Mouse (Mus musculus) stomach, adult 2 months (tissue): Measurements from ENCODE around the gene 2900092C05Rik. TPM values are rescaled to one million over a fixed set of nuclear protein-coding genes. Genes with fewer than 3 reads are reported as not detected.

ENCODE experiments used
- polyA plus RNA-seq: library from polyadenylated mRNA; depleted of rRNA; stranded (reverse); fragments of >200 nt; gene quantifications from 2 replicates; pipeline ENCODE4 v1.2.3, GENCODE M21; 2012; rRNA removed

The 2900092C05Rik gene
- not detected in 2 replicates for polyA plus RNA-seq

DNA sequence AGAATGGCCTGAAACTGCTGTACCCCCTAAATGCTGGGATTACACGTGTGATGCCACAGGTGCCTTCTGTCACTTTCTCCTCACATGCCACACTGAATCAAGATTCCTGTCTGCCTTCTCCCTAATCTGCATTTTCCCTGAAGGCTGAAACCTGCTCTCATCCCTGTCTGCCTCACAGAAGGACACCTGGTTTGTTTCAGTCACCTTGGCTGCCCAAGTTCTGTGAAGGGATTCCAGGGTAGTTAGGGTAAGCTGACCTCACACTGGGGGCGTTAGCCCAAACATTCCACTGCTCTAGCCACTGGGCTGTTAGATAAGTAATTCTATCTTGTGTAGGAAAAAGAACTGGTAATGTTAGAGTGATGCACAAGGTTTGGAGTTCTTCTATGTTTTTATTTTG lies at the start of gene 2900092C05Rik:
2900092C05Rik (plus strand) TSS at position 301 of the 400 bp plus-strand sequence.

DNA sequence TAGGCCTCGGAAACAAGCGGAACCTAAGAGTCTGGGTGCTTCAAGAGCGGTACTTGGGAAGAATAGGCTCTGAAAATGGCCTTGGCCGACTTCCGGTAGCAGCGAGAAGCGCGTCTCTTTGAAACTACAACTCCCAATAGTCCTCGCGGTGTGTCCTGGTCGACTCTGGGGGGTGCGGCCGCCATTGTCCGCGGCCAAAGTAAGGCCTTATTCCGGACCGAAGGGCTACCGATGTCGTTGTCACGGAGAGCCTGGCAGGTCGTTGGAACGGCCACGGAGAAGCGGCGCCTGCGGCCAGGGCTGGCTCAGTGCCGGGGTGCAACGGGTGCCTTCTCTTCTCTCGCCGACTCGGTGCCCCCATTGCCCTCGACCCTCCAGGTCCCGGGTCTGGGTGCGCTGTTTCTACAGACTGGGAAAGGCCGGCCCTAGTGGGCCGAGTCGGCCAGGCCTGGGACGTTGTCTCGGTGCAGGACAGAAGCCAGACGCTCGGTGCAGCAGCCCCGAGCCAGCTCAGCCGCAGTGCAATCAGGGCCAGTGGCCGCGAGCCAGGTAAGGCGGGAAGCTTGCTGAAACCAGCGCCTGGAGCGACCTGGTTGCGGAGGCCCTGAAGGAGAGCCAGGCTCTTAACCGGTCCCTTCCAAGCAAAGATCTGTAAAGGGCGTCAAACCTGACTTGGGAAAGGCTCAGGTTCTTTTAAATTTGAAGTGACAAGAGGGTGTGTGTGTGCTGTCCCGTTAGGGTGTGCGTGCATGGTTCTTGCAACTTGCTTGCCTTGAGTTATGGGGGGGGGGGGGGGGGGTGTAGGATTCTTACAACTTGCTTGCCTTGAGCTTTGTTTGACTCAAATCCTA lies 33.9 kb upstream of the 2900092C05Rik start, which contains the start of gene Zfp606:
Zfp606 (plus strand) TSS at position 136 of the 851 bp plus-strand sequence.

Other genes starting within 250 kb of the 2900092C05Rik start
- gene Vmn1r81, start 244.2 kb upstream of the 2900092C05Rik start, polyA plus RNA-seq: not detected in 2 replicates
- not detected in 2 replicates for gene Vmn1r82, start 212.1 kb upstream of the 2900092C05Rik start, polyA plus RNA-seq
- gene Vmn1r83, start 183.0 kb upstream of the 2900092C05Rik start, polyA plus RNA-seq: not detected in 2 replicates
- not detected in 2 replicates for gene Vmn1r84, start 143.2 kb upstream of the 2900092C05Rik start, polyA plus RNA-seq
- 0.16 and 0.48 TPM in 2 replicates for gene Zfp551, start 89.8 kb upstream of the 2900092C05Rik start, polyA plus RNA-seq
- gene Zfp606, start 34.2 kb upstream of the 2900092C05Rik start, polyA plus RNA-seq: 1.0 and 1.1 TPM in 2 replicates
- gene Vmn2r53, start 96.3 kb downstream of the 2900092C05Rik start, polyA plus RNA-seq: not detected in 2 replicates
- not detected in 2 replicates for gene Vmn2r54, start 127.8 kb downstream of the 2900092C05Rik start, polyA plus RNA-seq
- not detected in 2 replicates for gene Vmn2r55, start 172.5 kb downstream of the 2900092C05Rik start, polyA plus RNA-seq
- not detected in 2 replicates for gene Vmn2r56, start 222.5 kb downstream of the 2900092C05Rik start, polyA plus RNA-seq